Mouse (Mus musculus): Measurements from ENCODE around the gene Cntfr.

The Cntfr gene

GRCm38 (mm10) chr4:41614156-41614555 is 82.7 kb downstream of the Cntfr start:
- DNase-seq (ENCODE audit: low spot score) = peak; percentile 76

DNA sequence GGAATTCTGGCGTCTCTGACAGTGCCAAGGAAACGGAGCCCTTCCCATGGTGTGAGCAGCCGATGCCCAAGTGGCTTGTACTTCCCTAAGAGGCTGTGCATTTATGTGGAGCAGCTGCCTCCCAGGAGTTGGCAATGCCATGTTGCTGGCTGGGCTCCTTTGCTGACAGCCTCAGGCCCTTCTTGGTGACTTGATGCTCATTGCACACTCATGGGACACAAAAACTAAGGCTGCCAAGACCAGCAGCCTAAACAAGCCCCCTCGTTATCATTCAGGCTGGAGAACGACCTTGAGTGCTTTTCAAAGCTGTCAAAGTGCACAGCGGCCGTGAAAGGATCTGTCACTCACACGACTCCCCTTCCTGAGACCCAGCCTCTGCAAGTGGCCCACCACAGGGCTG is 84.7 kb downstream of the Cntfr start:
- DNase-seq (ENCODE audit: low spot score) = no peak

GRCm38 (mm10) chr4:41610594-41610980 is 86.3 kb downstream of the Cntfr start:
- no peak for DNase-seq (ENCODE audit: low spot score)

DNA sequence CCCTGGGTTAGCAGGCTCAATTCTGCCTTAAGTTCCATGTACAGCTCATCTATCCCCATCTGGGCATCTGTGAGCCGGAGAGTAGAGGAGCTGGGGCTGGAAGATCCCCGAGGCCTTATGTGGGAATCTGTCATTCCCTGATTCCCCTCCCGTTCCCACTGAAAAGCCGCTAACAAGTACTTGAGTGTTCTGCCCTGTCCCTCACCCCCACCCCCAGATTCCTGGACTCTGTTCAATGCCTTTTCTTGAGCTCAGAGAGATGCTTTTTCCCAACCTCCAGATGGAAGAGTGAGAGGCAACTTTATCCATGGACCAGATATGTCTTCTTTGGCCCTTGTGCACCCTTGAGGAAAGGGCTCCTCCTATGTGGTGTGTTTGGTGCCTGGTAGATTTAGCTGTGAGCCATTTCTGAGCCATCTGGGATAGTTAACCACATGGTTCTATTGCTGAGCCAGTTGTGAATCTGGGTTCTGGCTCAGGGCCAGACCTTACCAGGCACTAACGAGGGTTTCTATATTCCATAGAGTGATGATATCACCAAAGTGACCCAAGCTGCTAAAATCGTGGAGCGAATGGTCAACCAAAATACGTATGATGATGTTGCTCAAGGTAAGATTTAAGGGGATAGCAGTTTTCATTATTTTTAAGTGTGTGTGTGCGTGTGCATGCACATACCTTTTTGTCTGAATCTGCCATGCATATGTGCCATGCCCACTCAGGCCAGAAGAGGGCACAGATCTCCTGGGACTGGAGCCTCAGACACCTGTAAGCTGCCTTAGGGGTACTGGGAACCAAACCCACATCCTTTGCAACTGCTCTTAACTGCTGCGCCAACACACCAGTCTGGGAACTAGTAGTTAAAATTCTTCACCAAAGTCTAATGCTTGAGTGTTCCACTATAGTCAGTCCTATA is 87.0 kb downstream of the Cntfr start:
- DNase-seq (ENCODE audit: low spot score) = peak; percentile 35
